Mouse (Mus musculus): ENCODE measurements at regions not wholly inside any gene's neighbourhood (a gene's known extent, or its start where the extent isn't known, plus 50 kb on each side); places are given as distances from the start of the nearest gene placed in this dataset.

GRCm38 (mm10) chr8:8220395-8221031 lies 440.5 kb downstream of the Efnb2 start:
- TF ChIP-seq EP300 (IDR thresholded peaks at IDR 0.05; ENCODE audit: insufficient read depth, low read depth, low read length): no peak
- no peak for TF ChIP-seq CTCF (IDR thresholded peaks at IDR 0.05; ENCODE audit: low read depth, low read length)
